In genomic region chr16:11253065-11253831, GRCm38 (mm10) we compare ENCODE assay signal across 8 mouse cellular contexts. TPM values are rescaled to one million over a fixed set of nuclear protein-coding genes. Genes with fewer than 3 reads are reported as not detected.
DNase-seq lines count a peak whose midpoint lies in the region; ATAC-seq and TF ChIP-seq lines count a peak whose summit lies in the region.

No protein-coding gene starts in this region.

- peak; percentile 62 for ATAC-seq in heart, embryonic 14.5 days (ENCODE audit: insufficient number of reproducible peaks, insufficient read depth, low FRiP score, low read depth)
- peak; percentile 21 for ATAC-seq in liver, postnatal 0 days
- peak; percentile 20 for ATAC-seq in neural tube, embryonic 14.5 days (ENCODE audit: low read depth)

- no peaks in the 10 kb centered on the region for H3K9me3 ChIP-seq in CH12.LX (replicated peaks; ENCODE audit: low read length)
- no peaks in the 10 kb centered on the region for H3K9me3 ChIP-seq in forebrain, embryonic 10.5 days
- H3K9me3 ChIP-seq in heart, embryonic 14.5 days (ENCODE audit: control insufficient read depth, low read length) = no peaks in the 10 kb centered on the region
- H3K9me3 ChIP-seq in liver, postnatal 0 days (ENCODE audit: low read length) = no peaks in the 10 kb centered on the region
- H3K9me3 ChIP-seq in neural tube, embryonic 14.5 days (ENCODE audit: control insufficient read depth, low read length) = no peaks in the 10 kb centered on the region

- no peaks in the 10 kb centered on the region for H3K27me3 ChIP-seq in CH12.LX (replicated peaks)
- no peaks in the 10 kb centered on the region for H3K27me3 ChIP-seq in forebrain, embryonic 10.5 days (ENCODE audit: poor library complexity, severe bottlenecking)
- no peaks in the 10 kb centered on the region for H3K27me3 ChIP-seq in heart, embryonic 14.5 days (ENCODE audit: control insufficient read depth, insufficient read depth, low read length)
- no peaks in the 10 kb centered on the region for H3K27me3 ChIP-seq in liver, postnatal 0 days (ENCODE audit: insufficient read depth, low read length)
- no peaks in the 10 kb centered on the region for H3K27me3 ChIP-seq in neural tube, embryonic 14.5 days (ENCODE audit: control insufficient read depth, insufficient read depth, low read length)

- H3K79me2 ChIP-seq in CH12.LX (replicated peaks; ENCODE audit: control insufficient read depth, extremely low read depth, insufficient read depth, poor library complexity, severe bottlenecking) = peaks cover 51% of the 10 kb centered on the region

- peak overlapping the region; percentile 70 for H3K27ac ChIP-seq in CH12.LX (ENCODE audit: insufficient read depth, low read depth)
- peak overlapping the region; percentile 96 for H3K27ac ChIP-seq in forebrain, embryonic 10.5 days
- H3K27ac ChIP-seq in heart, embryonic 14.5 days (replicated peaks in 1 of 2; ENCODE audit: control insufficient read depth in 1 of 2, insufficient read depth in 1 of 2, low read depth in 2 of 2, low read length in 2 of 2) = peak overlapping the region; percentile 75 to 91
- peak overlapping the region; percentile 99 for H3K27ac ChIP-seq in liver, postnatal 0 days (ENCODE audit: low read depth)
- peak overlapping the region; percentile 94 for H3K27ac ChIP-seq in neural tube, embryonic 14.5 days (ENCODE audit: low read depth, low read length)

- no peak for TF ChIP-seq CTCF in CH12.LX (conservative IDR thresholded peaks at IDR 0.05 in 1 of 2, IDR thresholded peaks at IDR 0.05 in 1 of 2; ENCODE audit: low read depth in 2 of 2, low read length in 2 of 2)
- TF ChIP-seq CTCF in brain, embryonic 14.5 days (IDR thresholded peaks at IDR 0.05; ENCODE audit: borderline replicate concordance, extremely low read depth, insufficient read depth, insufficient read length) = no peak
- no peak for TF ChIP-seq CTCF in liver, postnatal 0 days (IDR thresholded peaks at IDR 0.05; ENCODE audit: low read depth)

- under 1% methylated on average over 58 of the region's 58 CpGs for WGBS in forebrain, embryonic 10.5 days
- under 1% methylated on average over 55 of the region's 58 CpGs for WGBS in heart, embryonic 14.5 days
- under 1% methylated on average over 57 of the region's 58 CpGs for WGBS in liver, postnatal 0 days (ENCODE audit: insufficient replicate concordance)
- under 1% methylated on average over 58 of the region's 58 CpGs for WGBS in neural tube, embryonic 14.5 days

- dilution Hi-C loops in CH12.LX (cut with MboI; ENCODE audit: extremely low pct_ligation_motif_present, extremely low pct_unique_long_range_greater_than_20kb, low sequenced_read_pairs) = no loop called here

- no peak for TF ChIP-seq RAD21 in CH12.LX (IDR thresholded peaks at IDR 0.05; ENCODE audit: low read depth, low read length)

- TF ChIP-seq EP300 in CH12.LX (IDR thresholded peaks at IDR 0.05; ENCODE audit: low read length) = no peak
- no peak for TF ChIP-seq EP300 in liver, postnatal 0 days (IDR thresholded peaks at IDR 0.05; ENCODE audit: low read depth)

- peak overlapping the region; percentile 92; the same call in 1 of the 2 replicates for H3K4me2 ChIP-seq in CH12.LX (ENCODE audit: insufficient read depth, low read depth, poor library complexity, severe bottlenecking)
- peak overlapping the region; percentile 73 for H3K4me2 ChIP-seq in heart, embryonic 14.5 days (ENCODE audit: low read length)
- H3K4me2 ChIP-seq in liver, postnatal 0 days (ENCODE audit: low read depth, low read length) = peak overlapping the region; percentile 90
- H3K4me2 ChIP-seq in neural tube, embryonic 14.5 days (ENCODE audit: low read depth, low read length) = peak overlapping the region; percentile 88

- peak overlapping the region; percentile 95 for H3K9ac ChIP-seq in CH12.LX (ENCODE audit: insufficient read depth, low read depth)
- peak overlapping the region; percentile 91 for H3K9ac ChIP-seq in heart, embryonic 14.5 days (ENCODE audit: low read length)
- H3K9ac ChIP-seq in liver, postnatal 0 days (replicated peaks) = peak overlapping the region; percentile 98
- H3K9ac ChIP-seq in neural tube, embryonic 14.5 days (replicated peaks; ENCODE audit: low read depth, low read length) = peak overlapping the region; percentile 89

- peak; percentile 56 for DNase-seq in CH12.LX (ENCODE audit: extremely low read depth)
- DNase-seq in brain, embryonic 14.5 days (ENCODE audit: low read depth) = peak; percentile 61
- DNase-seq in forebrain, embryonic 10.5 days (ENCODE audit: extremely low spot score, low spot score) = peak; percentile 52
- peak; percentile 60 for DNase-seq in kidney, postnatal 14 days
- peak; percentile 74 for DNase-seq in liver, postnatal 0 days
- DNase-seq in thymus, adult 18-20 months = peak; percentile 42 to 43

- peaks cover 2 to 31% of the 10 kb centered on the region in 2 experiments; a peak in 3 of 4 replicates for H3K4me1 ChIP-seq in CH12.LX (ENCODE audit: control insufficient read depth in 1 of 2, insufficient read depth in 2 of 2)
- peaks cover 20% of the 10 kb centered on the region for H3K4me1 ChIP-seq in forebrain, embryonic 10.5 days
- H3K4me1 ChIP-seq in heart, embryonic 14.5 days (ENCODE audit: control insufficient read depth in 2 of 2, insufficient read depth in 2 of 2, low read length in 2 of 2) = peaks cover 2 to 15% of the 10 kb centered on the region in 2 experiments
- peaks cover 20% of the 10 kb centered on the region for H3K4me1 ChIP-seq in liver, postnatal 0 days (ENCODE audit: insufficient read depth)
- peaks cover 15% of the 10 kb centered on the region for H3K4me1 ChIP-seq in neural tube, embryonic 14.5 days (ENCODE audit: control insufficient read depth, insufficient read depth, low read length)

- in situ Hi-C loops in CH12.LX (cut with MboI; ENCODE audit: low pct_ligation_motif_present, low pct_unique_long_range_greater_than_20kb, low sequenced_read_pairs) = no loop called here

- peaks cover 4 to 24% of the 10 kb centered on the region in 2 experiments for H3K36me3 ChIP-seq in CH12.LX (replicated peaks in 1 of 2; ENCODE audit: control insufficient read depth in 1 of 2, insufficient read depth in 1 of 2, low read length in 1 of 2)
- peaks cover 12% of the 10 kb centered on the region for H3K36me3 ChIP-seq in forebrain, embryonic 10.5 days (replicated peaks)
- H3K36me3 ChIP-seq in heart, embryonic 14.5 days (ENCODE audit: control insufficient read depth, insufficient read depth, low read length) = no peaks in the 10 kb centered on the region
- H3K36me3 ChIP-seq in liver, postnatal 0 days (replicated peaks; ENCODE audit: insufficient read depth, low read length) = no peaks in the 10 kb centered on the region; the same call in 1 of the 2 replicates
- no peaks in the 10 kb centered on the region for H3K36me3 ChIP-seq in neural tube, embryonic 14.5 days (ENCODE audit: control insufficient read depth, insufficient read depth, low read length)

- peak overlapping the region; percentile 72 to 100 (median 91) for H3K4me3 ChIP-seq in CH12.LX (replicated peaks in 1 of 3; ENCODE audit: low read depth in 2 of 3, low read length in 2 of 3, poor library complexity in 1 of 3)
- peak overlapping the region; percentile 99 for H3K4me3 ChIP-seq in forebrain, embryonic 10.5 days
- peak overlapping the region; percentile 86 for H3K4me3 ChIP-seq in heart, embryonic 14.5 days (ENCODE audit: control insufficient read depth in 1 of 2, insufficient read depth in 1 of 2, low read depth in 1 of 2, low read length in 2 of 2)
- peak overlapping the region; percentile 99 for H3K4me3 ChIP-seq in liver, postnatal 0 days (ENCODE audit: low read depth, low read length)
- H3K4me3 ChIP-seq in neural tube, embryonic 14.5 days (ENCODE audit: low read depth, low read length) = peak overlapping the region; percentile 92

- peak; percentile 67 for TF ChIP-seq POLR2A in CH12.LX (IDR thresholded peaks at IDR 0.05; ENCODE audit: low read depth, low read length)
- TF ChIP-seq POLR2A in brain, embryonic 14.5 days (IDR thresholded peaks at IDR 0.05; ENCODE audit: borderline replicate concordance, extremely low read depth, insufficient read depth, insufficient read length, poor library complexity, severe bottlenecking) = no peak

TF ChIP-seq in CH12.LX, 34 proteins besides CTCF, POLR2A, EP300 and RAD21 (continues in another document):
- no peak for TF ChIP-seq ETS1 (conservative IDR thresholded peaks at IDR 0.05; ENCODE audit: low read depth, low read length)
- no peak for TF ChIP-seq MAFK (IDR thresholded peaks at IDR 0.05; ENCODE audit: insufficient replicate concordance, low read length)
- TF ChIP-seq JUND (conservative IDR thresholded peaks at IDR 0.05; ENCODE audit: low read depth, low read length) = no peak
- TF ChIP-seq NRF1 (IDR thresholded peaks at IDR 0.05; ENCODE audit: low read depth, low read length) = no peak
- peak; percentile 63; the same call in 1 of the 2 replicates for TF ChIP-seq MAX (IDR thresholded peaks at IDR 0.05; ENCODE audit: low read length)
- no peak for TF ChIP-seq TCF12 (IDR thresholded peaks at IDR 0.05; ENCODE audit: low read depth, low read length)
- TF ChIP-seq POLR2AphosphoS2 (IDR thresholded peaks at IDR 0.05; ENCODE audit: low read depth, low read length) = 0 out of 2 replicates have a peak, but pooled peaks have one; percentile 49
- TF ChIP-seq HCFC1 (IDR thresholded peaks at IDR 0.05; ENCODE audit: low read depth, low read length) = no peak; the same call in 1 of the 2 replicates
- TF ChIP-seq NELFE (IDR thresholded peaks at IDR 0.05; ENCODE audit: low read depth, low read length) = no peak
- no peak for TF ChIP-seq ZKSCAN1 (IDR thresholded peaks at IDR 0.05; ENCODE audit: borderline replicate concordance, low read depth, low read length)

RNA-seq across cellular contexts. Expression of gene Gspt1, which starts 0.9 kb away (rescaled TPM):
- total RNA-seq in CH12.LX (2012; rRNA removed) (111 and 132 TPM in 2 replicates), CH12.LX (2014; rRNA removed) (147 and 151 TPM in 2 replicates)
- 502 and 886 TPM in 2 replicates for polyA plus RNA-seq in CH12.LX (2012; ENCODE audit: insufficient read length, low read depth)
- polyA plus RNA-seq in brain, embryonic 14.5 days (2012; rRNA removed) = 34.3 and 54.9 TPM in 2 replicates
- 93.2 and 98.4 TPM in 2 replicates for polyA plus RNA-seq in forebrain, embryonic 10.5 days (2016; fragmentation: Nextera tagmentation; extraction: Ambion mirVana)
- 56.6 and 58.1 TPM in 2 replicates for polyA plus RNA-seq in heart, embryonic 14.5 days (2014; fragmentation: Nextera tagmentation; extraction: Ambion mirVana)
- polyA plus RNA-seq in liver, postnatal 0 days (2015; fragmentation: Nextera tagmentation; extraction: Ambion mirVana) = 25.2 and 31.1 TPM in 2 replicates
- polyA plus RNA-seq in neural tube, embryonic 14.5 days (2014; fragmentation: Nextera tagmentation; extraction: Ambion mirVana) = 53.2 and 59.1 TPM in 2 replicates

RNA-seq across cellular contexts. Expression of gene Rsl1d1, which starts 50.1 kb away (rescaled TPM):
- total RNA-seq in CH12.LX (2012; rRNA removed) = 177 and 244 TPM in 2 replicates
- total RNA-seq in CH12.LX (2014; rRNA removed) = 697 and 769 TPM in 2 replicates
- polyA plus RNA-seq in CH12.LX (2012; ENCODE audit: insufficient read length, low read depth) = 494 and 495 TPM in 2 replicates
- polyA plus RNA-seq in brain, embryonic 14.5 days (2012; rRNA removed) = 57.9 and 62.4 TPM in 2 replicates
- 308 and 310 TPM in 2 replicates for polyA plus RNA-seq in forebrain, embryonic 10.5 days (2016; fragmentation: Nextera tagmentation; extraction: Ambion mirVana)
- polyA plus RNA-seq in heart, embryonic 14.5 days (2014; fragmentation: Nextera tagmentation; extraction: Ambion mirVana) = 119 and 124 TPM in 2 replicates
- polyA plus RNA-seq in liver, postnatal 0 days (2015; fragmentation: Nextera tagmentation; extraction: Ambion mirVana) = 60.7 and 61.7 TPM in 2 replicates
- polyA plus RNA-seq in neural tube, embryonic 14.5 days (2014; fragmentation: Nextera tagmentation; extraction: Ambion mirVana) = 141 and 154 TPM in 2 replicates

Comparison
In these comparisons a context has a peak if more than half of its experiments do, and no peak if none do; other contexts are left out.
1. Peak in every context shown above with its lines: DNase-seq, ATAC-seq, H3K4me3 ChIP-seq and H3K27ac ChIP-seq.